Mouse (Mus musculus) midbrain, embryonic 13.5 days (tissue): ENCODE data around the gene Amer1. TPM values are rescaled to one million over a fixed set of nuclear protein-coding genes. Genes with fewer than 3 reads are reported as not detected.

ENCODE experiments used
- polyA plus RNA-seq: library from polyadenylated mRNA; unstranded; fragments of >200 nt; fragmentation: Nextera tagmentation; extraction: Ambion mirVana; gene quantifications from 2 replicates; pipeline ENCODE4 v1.2.1, GENCODE M21; 2015

Gene Amer1
- polyA plus RNA-seq, 1 experiment from 2014 or later: 12.0 TPM

Other genes starting within 250 kb of the Amer1 start
- 38.9 and 39.1 TPM in 2 replicates for gene Arhgef9, start 248.0 kb downstream of the Amer1 start, polyA plus RNA-seq
- gene Asb12, start 113.1 kb upstream of the Amer1 start, polyA plus RNA-seq: 0.12 and 0.37 TPM in 2 replicates
- not detected in 2 replicates for gene Pfn5, start 113.2 kb upstream of the Amer1 start, polyA plus RNA-seq
- 82.7 and 89.4 TPM in 2 replicates for gene Zc4h2, start 213.6 kb upstream of the Amer1 start, polyA plus RNA-seq